Mouse (Mus musculus) T-helper 1 cell (primary cell): ENCODE measurements at regions not wholly inside any gene's neighbourhood (a gene's known extent, or its start where the extent isn't known, plus 50 kb on each side); places are given as distances from the start of the nearest gene placed in this dataset.

Experiments used
- in situ Hi-C: fragments of 300-600 bp; cut with MboI, MseI; formaldehyde crosslinking; loops from one replicate; pipeline ENCODE4 v1.15.1; 2025; ENCODE audit warnings: high pct_unique_total_duplicates

DNA sequence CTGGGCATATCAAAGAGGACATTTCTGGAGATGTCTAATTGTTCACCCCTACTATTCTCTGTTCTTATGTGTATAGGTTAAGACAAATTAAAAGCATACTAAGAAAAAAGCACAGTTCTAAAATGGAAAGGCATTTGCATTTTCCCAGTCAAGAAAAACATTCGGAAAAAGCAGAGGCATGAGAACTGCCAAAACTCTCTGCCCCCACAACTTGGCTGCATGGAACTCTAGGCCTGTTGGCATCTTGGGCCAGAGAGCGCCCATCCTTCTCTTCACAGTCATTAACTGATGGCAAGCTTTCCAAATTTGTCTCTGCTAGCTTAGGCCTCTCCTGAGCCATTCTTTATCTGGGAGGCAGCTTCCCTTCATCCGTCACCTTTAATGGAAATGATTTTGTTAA, 281.6 kb downstream of the Tex13c3 start:
- in situ Hi-C loops = no loop called here

- in situ Hi-C loops = no loop called here
Measured at GRCm38 (mm10) chrX:19168983-19169382, 312.1 kb downstream of the Tex13c3 start.

- in situ Hi-C loops = no loop called here
Measured at GRCm38 (mm10) chrX:19168546-19168945, 312.6 kb downstream of the Tex13c3 start.

GRCm38 (mm10) chrX:19168111-19168510, 313.0 kb downstream of the Tex13c3 start:
- in situ Hi-C loops = no loop called here

- in situ Hi-C loops = no loop called here
Measured at GRCm38 (mm10) chrX:19167121-19167853, 313.8 kb downstream of the Tex13c3 start.

- in situ Hi-C loops = no loop called here
Measured at GRCm38 (mm10) chrX:19165891-19166644, 315.1 kb downstream of the Tex13c3 start.

- in situ Hi-C loops = no loop called here
Measured at GRCm38 (mm10) chrX:19164151-19164550, 317.0 kb downstream of the Tex13c3 start.

DNA sequence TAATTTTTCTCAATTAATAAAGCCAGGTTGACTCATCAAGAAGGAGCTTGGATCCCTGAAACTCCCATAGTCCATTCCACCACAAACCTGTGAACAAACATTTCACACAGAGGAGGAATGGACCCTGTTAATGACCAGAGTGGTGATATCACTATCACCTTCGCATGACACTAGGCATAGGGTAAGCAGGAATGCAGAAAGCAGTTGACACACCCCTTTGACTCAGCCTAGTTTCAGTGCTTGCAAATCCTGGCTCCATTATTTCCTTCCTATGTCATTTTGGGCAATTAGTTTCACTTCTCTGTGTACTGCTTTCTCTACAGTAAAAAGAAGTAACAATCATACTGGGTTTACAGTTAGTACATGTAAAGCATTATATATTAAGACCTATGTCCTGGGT, 318.2 kb downstream of the Tex13c3 start:
- in situ Hi-C loops = no loop called here

GRCm38 (mm10) chrX:19162351-19162750, 318.8 kb downstream of the Tex13c3 start:
- in situ Hi-C loops = no loop called here

- in situ Hi-C loops = no loop called here
Measured at GRCm38 (mm10) chrX:19160275-19160930, 320.7 kb downstream of the Tex13c3 start.

- in situ Hi-C loops = no loop called here
Measured at GRCm38 (mm10) chrX:19157464-19158203, 323.5 kb downstream of the Tex13c3 start.

DNA sequence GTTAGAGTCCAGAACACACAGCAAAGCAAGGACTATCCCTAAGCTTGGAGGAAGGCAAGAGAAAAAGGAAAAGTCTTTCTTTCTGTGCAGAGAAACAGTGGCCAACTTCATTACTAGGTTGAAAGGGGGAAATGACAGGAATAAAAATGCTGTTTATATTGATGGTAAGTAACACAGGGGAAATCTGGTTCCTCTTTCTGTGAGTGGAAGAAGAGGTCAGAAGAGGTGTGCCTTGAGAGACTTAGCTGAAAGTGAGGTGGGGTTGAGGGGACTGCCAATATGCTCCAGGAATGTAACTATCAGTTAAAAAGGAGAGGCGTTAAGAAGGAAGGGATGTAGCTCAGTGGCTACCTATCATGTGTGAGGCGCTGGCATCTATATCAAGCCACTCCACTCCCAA, 327.5 kb downstream of the Tex13c3 start:
- in situ Hi-C loops = no loop called here

GRCm38 (mm10) chrX:19152170-19152861, 328.8 kb downstream of the Tex13c3 start:
- in situ Hi-C loops = no loop called here

- in situ Hi-C loops = no loop called here
Measured at GRCm38 (mm10) chrX:19150606-19151005, 330.5 kb downstream of the Tex13c3 start.

GRCm38 (mm10) chrX:19148672-19149071, 332.4 kb downstream of the Tex13c3 start:
- in situ Hi-C loops = no loop called here

DNA sequence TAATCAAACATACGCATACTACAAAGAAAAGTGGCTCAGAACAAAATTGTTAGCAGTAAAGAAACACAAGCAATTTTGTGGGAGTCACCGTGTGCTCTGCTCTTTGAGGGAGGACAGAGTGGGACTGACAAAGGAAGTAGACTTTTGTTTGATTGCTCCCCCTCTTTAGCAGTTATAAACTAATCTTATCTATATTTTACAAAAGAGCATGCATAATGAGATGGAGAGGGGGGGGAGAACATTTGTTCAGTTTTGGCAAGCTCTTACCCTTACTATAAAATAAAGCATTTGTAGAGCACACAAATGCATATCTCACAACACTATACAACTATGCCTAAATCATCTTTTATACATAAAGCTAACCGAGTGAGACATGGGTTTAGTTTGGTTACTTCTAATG, 332.9 kb downstream of the Tex13c3 start:
- in situ Hi-C loops = no loop called here

GRCm38 (mm10) chrX:19112753-19113152, 368.4 kb downstream of the Tex13c3 start:
- in situ Hi-C loops = no loop called here

DNA sequence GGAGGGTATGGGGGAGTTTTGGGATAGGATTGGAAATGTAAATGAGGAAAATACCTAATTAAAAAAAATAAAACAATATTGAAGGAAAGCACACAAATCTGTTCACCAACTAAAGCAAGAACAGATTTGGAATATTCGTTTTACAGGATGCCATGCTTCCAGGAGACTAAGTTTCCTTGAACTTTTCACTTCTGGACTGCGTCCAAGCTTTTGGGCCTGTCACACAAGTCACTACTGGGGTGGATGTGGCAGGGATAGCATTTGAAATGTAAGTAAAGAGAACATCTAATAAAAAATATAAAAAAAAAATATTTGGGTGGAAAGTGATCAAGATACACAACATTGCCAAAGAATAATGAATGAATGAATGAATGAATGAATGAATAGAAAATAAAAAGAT, 378.2 kb downstream of the Tex13c3 start:
- in situ Hi-C loops = no loop called here

DNA sequence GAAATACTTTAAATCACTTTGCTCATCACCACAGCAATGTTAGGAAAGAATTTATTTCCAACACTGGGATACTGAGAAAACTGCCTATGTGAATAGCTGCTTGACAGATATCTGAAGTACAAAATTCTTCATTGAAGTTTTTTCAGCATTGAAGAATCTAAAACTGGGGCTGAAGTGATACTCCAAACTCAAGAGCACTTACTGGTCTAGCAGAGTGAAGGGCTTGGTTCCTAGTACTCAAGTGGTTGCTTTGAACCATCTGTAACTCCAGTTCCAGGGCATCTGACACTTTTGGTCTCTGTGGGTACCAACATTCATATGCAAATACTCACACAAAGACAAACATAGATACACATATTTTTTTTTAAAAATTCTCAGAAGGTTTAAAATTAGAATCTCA, 385.2 kb downstream of the Tex13c3 start:
- in situ Hi-C loops = no loop called here

DNA sequence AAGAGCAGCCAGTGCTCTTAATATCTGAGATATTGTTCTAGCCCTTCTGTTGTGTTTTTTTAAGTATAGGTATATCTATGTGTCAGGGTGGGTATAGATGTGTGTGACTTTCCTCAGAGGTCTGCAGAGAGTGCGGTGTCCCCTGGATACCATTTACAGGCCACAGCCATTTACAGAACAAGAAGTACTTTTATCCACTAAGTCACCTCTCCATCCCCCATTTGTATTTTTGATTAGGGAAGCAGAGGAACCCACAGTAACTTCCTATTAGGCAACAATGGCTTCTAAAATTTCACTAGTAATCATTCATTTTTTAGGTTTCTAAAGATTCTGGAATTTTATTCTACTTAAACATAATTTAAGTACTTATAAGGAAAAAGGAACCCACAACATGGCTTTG, 396.7 kb downstream of the Tex13c3 start:
- in situ Hi-C loops = no loop called here

DNA sequence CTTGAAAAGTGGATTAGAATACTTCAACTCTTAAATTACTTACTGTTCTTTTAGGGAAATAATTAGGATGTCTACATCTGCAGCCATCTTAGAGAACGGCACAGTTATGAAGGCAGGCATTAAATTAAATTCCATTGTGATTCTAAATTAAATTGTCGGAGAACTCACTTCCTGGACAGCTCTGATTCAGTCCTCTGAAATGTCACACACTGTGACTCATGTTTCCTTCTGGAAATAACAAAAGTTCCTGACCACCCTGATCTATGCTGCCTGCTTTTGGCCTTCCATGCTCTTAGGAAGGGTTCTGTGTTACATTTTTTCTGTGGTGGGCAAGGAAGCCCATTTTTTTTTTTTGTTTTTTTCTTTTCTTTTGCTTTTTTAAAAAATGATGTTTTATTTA, 401.1 kb downstream of the Tex13c3 start:
- in situ Hi-C loops = no loop called here
